Mouse (Mus musculus) gastrocnemius, postnatal 36 days (tissue): ENCODE data around the gene Steap3. TPM values are rescaled to one million over a fixed set of nuclear protein-coding genes. Genes with fewer than 3 reads are reported as not detected.
"Not testable (repeated sequence)": the region's sequence is repeated elsewhere in the genome, so short reads cannot be mapped to it uniquely, and the experiment has no call there.

Experiments
- DNase-seq, 2 experiments: peaks; one replicate each; pipeline ENCODE4 v3.0.0; 2022
- intact Hi-C: fragments of 180-260 bp; cut with DNase I; formaldehyde crosslinking; loops from one replicate; pipeline ENCODE4 v1.15.1; 2025
- long read RNA-seq, 2 experiments: library from polyadenylated mRNA; stranded (forward); transcript quantifications; one replicate each; pipeline ENCODE4 v2.0.0; 2021
- total RNA-seq, 2 experiments: library from RNA; stranded (reverse); gene quantifications; 2 replicates each; pipeline ENCODE4 v1.2.3; 2021

Gene Steap3
- total RNA-seq, result 10 to 100 TPM; 17.8 to 19.2 TPM
- long read RNA-seq, experiment 1, partial matches to known transcripts, result 0 of 9 reads
- long read RNA-seq, experiment 1, other reads (novel, unspliced or antisense), result 8 of 9 reads
- long read RNA-seq, experiment 2, partial matches to known transcripts, result 3 of 13 reads
- long read RNA-seq, experiment 2, other reads (novel, unspliced or antisense), result 9 of 13 reads

DNA sequence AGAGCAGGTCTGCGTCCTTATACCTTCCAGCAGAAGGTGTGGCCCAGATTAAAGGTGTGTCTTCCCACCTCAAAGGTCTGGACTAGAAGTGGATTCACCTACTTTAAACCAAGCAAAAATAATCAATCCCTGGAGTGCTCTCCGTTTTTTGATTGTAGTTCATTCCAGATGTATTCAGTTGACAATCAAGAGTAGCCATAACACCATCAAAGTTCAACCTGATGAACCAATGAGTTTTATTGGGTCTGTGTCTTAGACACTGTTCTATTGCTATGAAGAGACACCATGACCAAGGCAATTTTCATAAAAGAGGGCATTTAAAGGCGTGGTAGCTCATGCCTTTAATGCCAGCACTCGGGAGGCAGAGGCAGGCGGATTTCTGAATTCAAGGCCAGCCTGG is at the start of gene Steap3:
Steap3 (minus strand) TSS at position 101 of the 400 bp plus-strand sequence.
- intact Hi-C loops, result no loop called here

GRCm38 (mm10) chr1:120321270-120322021 is 48.9 kb upstream of the Steap3 start:
- intact Hi-C loops, result no loop called here
- no peak for DNase-seq

More for the DNA sequence above, at the start of gene Steap3:
- no peak for DNase-seq

- intact Hi-C loops, result no loop called here
- DNase-seq, result no peak
Observed at GRCm38 (mm10) chr1:120305801-120306200, 33.3 kb upstream of the Steap3 start.

- no peak for DNase-seq
- intact Hi-C loops, result no loop called here
Observed at GRCm38 (mm10) chr1:120296936-120297335, 24.4 kb upstream of the Steap3 start.

DNA sequence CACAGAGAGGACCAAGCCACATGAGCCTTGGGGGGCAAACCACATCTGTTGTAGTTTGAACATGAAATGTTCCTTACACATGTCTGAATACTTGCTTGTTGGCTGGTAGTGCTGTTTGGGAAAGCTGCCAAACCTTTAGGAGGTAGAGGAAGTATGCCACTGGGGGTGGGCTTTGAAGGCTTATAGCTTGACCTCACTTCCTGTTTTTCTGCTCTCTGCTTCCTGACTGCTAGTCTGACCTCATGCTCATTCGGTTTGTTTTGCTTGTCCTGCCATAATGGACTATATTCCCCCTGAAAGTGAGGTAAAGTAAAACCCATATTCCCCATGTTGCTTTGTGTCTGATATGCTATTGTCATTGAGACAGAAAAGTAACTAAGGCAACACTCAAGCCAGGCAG is 21.3 kb upstream of the Steap3 start:
- no peak for DNase-seq
- intact Hi-C loops, result no loop called here

- no peak for DNase-seq
- intact Hi-C loops, result no loop called here
Observed at GRCm38 (mm10) chr1:120291709-120292108, 19.2 kb upstream of the Steap3 start.

DNA sequence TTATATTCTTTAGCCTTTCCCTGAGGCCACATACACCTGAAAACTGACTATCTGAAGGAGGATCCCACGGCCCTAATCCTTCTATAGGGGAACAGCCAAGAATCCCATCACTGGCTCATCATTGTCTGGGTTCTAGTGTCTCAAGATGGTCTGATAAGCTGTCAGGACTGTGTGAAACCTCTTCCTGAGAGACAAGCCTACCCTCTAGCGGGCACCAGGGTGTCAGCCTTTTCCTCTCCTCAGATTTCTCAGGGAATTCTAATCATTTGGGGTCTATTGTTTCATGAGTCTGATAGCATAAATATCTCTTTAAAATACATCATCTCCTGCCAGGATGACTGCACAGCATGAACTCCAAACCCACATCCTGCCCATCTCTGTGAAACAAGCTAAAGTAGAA is 17.3 kb upstream of the Steap3 start:
- intact Hi-C loops, result loop anchor here (5.0 kb wide), 1 partner anchor 93 kb away; no protein-coding TSS in a partner anchor

GRCm38 (mm10) chr1:120287679-120288078 is 15.2 kb upstream of the Steap3 start:
- DNase-seq, result no peak
- intact Hi-C loops, result loop anchor here (5.0 kb wide), 1 partner anchor 90 kb away; no protein-coding TSS in a partner anchor

More for the DNA sequence above, 17.3 kb upstream of the Steap3 start:
- DNase-seq, result no peak

DNA sequence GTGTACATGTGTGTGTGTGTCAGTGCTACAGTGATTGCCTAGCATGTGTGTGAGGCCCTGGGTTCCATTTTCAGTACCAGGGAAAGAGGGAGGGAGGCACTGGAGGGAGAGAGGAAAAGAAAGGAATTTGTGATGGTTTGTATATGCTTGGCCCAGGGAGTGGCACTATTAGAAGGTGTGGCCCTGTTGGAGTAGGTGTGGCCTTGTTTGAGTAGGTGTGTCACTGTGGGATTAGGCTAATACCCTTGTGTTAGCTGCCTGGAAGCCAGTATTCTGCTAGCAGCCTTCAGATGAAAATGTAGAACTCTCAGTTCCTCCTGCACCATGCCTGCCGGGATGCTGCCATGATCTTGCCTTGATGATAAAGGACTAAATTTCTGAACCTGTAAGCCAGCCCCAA is 3.6 kb upstream of the Steap3 start:
- intact Hi-C loops, result loop anchor here (5.0 kb wide), 1 partner anchor 44 kb away; no protein-coding TSS in a partner anchor

GRCm38 (mm10) chr1:120275224-120275623 is 2.7 kb upstream of the Steap3 start:
- intact Hi-C loops, result loop anchor here (5.0 kb wide), 1 partner anchor 43 kb away; no protein-coding TSS in a partner anchor
- DNase-seq, result no peak

More for the DNA sequence above, 3.6 kb upstream of the Steap3 start:
- DNase-seq, result not testable (repeated sequence)

DNA sequence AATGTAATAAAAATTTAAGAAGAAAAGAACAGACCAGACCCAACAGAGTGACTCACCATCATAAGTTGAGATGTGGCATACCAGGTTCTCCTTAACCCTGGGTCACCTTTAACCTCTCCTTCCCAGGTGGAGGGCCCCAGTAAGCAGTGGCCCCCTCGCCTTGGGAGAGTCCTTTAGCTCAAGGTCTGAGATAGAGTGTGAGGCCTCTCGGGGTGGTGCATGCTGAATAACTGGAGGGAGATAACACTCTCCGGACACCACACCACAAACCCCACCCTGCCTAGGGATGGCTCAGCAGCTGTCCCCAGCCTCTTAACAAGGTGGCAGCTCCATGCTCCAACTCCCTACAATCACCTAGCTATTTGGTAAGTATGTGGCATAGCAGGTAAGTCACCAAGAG is 1.6 kb downstream of the Steap3 start:
- intact Hi-C loops, result no loop called here
- DNase-seq, result no peak

DNA sequence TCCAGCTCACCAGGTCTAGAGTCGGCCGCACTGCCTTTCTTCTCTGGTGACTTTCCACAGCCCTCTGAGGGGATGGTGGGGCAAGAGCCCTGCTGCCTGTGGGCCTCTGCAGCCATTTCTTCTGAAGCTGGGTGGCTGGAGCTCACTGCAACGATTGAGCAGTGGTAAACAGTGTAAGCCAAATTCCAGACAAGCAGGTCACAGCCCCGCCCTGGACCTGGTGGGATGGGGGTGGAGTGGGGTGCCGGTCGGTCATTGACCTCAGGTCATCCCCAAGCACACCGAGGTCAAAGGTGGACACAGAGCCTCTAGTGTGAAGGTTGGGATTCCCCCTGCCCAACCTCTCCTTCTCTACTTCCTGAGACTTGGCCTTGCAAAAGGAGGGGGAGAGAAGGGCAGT is 2.4 kb downstream of the Steap3 start:
- intact Hi-C loops, result no loop called here
- no peak for DNase-seq

DNA sequence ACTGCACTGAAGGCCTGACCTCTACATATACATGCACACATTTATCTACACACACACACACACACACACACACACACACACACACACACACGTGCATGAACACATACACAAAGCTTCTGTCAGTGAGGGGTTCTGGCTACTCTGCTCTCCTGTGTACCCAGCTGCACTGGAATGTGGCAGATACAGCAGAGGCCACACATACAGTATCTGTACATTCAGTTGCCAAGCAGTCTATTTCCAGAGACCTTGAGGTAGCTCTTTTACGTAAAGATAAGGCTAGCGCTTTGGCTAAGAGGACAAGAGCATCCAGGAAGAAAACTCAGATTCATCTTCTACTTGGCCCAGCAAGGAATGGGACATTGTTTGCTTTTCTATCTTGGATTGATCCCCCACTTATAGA is 4.9 kb downstream of the Steap3 start:
- no peak for DNase-seq
- intact Hi-C loops, result no loop called here

DNA sequence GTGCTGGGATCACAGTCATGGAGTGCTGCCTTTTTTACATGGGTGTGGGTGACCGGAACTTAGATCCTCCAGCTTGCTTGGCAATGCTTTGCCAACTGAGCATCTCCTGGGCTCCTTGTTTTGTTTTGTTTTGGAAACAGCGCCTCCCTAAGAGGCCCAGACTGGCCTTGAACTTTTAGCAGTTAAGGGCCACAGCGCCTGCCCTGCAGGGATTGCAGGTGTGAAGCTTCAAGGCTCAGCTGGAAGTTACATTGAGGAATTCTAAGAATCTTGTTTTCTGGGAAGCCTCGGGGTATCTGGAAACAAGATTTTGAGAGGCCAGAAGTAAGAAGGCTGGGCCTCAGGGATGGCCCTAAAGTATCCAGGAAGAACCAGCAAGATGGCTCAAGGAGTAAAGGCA is 6.0 kb downstream of the Steap3 start:
- DNase-seq, result no peak
- intact Hi-C loops, result no loop called here

- DNase-seq, result peak; percentile 86 to 87
- intact Hi-C loops, result no loop called here
Observed at GRCm38 (mm10) chr1:120264861-120265686, 7.4 kb downstream of the Steap3 start.

DNA sequence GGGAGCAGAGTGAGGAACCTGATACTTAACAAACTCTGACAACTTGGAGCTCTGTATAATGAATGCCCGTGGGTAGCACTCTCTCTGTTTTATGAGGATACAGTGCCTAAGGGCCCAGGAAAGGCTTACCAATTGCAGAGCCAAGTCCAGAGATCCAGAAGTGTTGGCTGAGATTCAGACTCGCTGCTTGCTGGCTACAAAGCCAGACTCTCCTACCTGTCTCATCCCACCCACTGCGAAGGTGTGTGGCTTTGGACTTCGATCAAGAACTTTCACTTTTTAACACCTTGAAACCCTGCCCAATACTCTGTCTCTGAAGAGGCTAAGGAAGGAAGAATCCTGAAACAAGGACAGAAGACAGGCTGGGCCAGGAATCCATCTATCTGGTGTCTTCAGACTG is 9.3 kb downstream of the Steap3 start:
- intact Hi-C loops, result no loop called here
- DNase-seq, result no peak

GRCm38 (mm10) chr1:120261166-120261565 is 11.3 kb downstream of the Steap3 start:
- no peak for DNase-seq
- intact Hi-C loops, result no loop called here

DNA sequence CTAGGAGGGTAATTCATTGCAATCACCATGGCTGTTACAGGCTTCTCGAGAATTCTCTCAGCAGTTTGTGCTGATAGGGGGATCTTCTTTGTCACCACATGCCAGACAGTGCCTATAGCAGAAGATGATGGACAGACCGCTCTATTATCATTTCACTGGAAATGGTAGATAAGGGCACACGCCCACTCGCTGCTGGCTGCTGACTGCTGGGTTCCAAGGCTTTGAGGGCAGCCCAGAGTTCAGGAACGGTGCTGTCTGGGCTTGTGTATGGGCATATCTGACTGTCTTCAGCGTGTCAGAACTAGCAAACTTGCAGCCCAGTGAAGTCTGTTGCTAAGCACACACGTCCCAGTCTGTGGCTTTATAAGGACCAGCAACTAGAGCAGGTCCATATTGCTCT is 13.3 kb downstream of the Steap3 start:
- intact Hi-C loops, result no loop called here

GRCm38 (mm10) chr1:120258744-120259143 is 13.8 kb downstream of the Steap3 start:
- DNase-seq, result peak; percentile 38 to 46
- intact Hi-C loops, result no loop called here

More for the DNA sequence above, 13.3 kb downstream of the Steap3 start:
- no peak for DNase-seq

- intact Hi-C loops, result no loop called here
- DNase-seq, result no peak
Observed at GRCm38 (mm10) chr1:120258245-120258644, 14.3 kb downstream of the Steap3 start.

DNA sequence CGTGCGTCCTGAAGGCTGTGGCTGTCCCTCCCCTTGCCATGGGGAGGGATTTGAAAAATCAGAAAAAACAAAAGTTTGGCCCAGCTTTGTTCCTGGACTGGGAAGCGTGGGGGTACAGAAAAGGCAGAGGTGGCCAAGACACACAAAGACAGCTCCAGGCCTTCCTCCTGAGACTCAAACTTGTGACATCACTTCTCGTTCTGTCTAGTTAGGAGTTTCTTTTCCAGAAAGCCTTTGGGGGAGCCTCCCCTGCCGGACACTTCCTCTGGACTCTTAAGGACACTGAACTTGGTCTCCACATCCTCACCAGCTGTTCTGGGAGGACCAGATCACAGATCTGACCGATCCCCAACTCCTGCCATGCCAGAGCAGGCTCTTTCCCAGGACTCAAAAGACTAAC is 18.8 kb downstream of the Steap3 start:
- intact Hi-C loops, result no loop called here

More for the DNA sequence above, 18.8 kb downstream of the Steap3 start:
- peak in 1 of 2 experiments; percentile 38 for DNase-seq
